Mouse (Mus musculus) megakaryocyte progenitor cell, adult 5-6 weeks (primary cell): Measurements from ENCODE around the gene Chpf2. TPM values are rescaled to one million over a fixed set of nuclear protein-coding genes. Genes with fewer than 3 reads are reported as not detected.

Experiments
- ATAC-seq: replicated peaks from 2 replicates; pipeline ENCODE4 v1.8.0; 2016; ENCODE audit warnings: mild to moderate bottlenecking, moderate TSS enrichment, inconsistent platforms; ENCODE audit not compliant: poor library complexity
- total RNA-seq, 2 experiments: library from RNA; stranded (forward) in 1 of 2; stranded (reverse) in 1 of 2; fragments of 157-497, 149-512 nt in 1 of 2; fragments of 200-1000 nt in 1 of 2; gene quantifications; 2 replicates each; pipeline versions ENCODE4 v1.2.3 to v1.2.4; 2015 to 2017

Chpf2 gene
- total RNA-seq, 2 experiments from 2014 or later: 4.7 to 12.4 TPM

- ATAC-seq: peak; percentile 29; the same call in 1 of the 2 replicates
These were observed 16.3 kb downstream of the Chpf2 start for GRCm38 (mm10) chr5:24602751-24603343.

GRCm38 (mm10) chr5:24603431-24604010, 17.0 kb downstream of the Chpf2 start:
- ATAC-seq: no peak

GRCm38 (mm10) chr5:24604080-24604655, 17.6 kb downstream of the Chpf2 start:
- no peak for ATAC-seq

GRCm38 (mm10) chr5:24604656-24605100, 18.1 kb downstream of the Chpf2 start:
- ATAC-seq: no peak

GRCm38 (mm10) chr5:24605321-24605979, 18.9 kb downstream of the Chpf2 start:
- no peak for ATAC-seq

- no peak for ATAC-seq
These were observed 19.6 kb downstream of the Chpf2 start for GRCm38 (mm10) chr5:24605980-24606665.

GRCm38 (mm10) chr5:24609388-24609787, 22.8 kb downstream of the Chpf2 start:
- no peak for ATAC-seq

GRCm38 (mm10) chr5:24611366-24612301, 25.1 kb downstream of the Chpf2 start:
- ATAC-seq: no peak

GRCm38 (mm10) chr5:24612302-24612649, 25.7 kb downstream of the Chpf2 start:
- peak; percentile 20; the same call in 1 of the 2 replicates for ATAC-seq

- no peak for ATAC-seq
These were observed 28.6 kb downstream of the Chpf2 start for GRCm38 (mm10) chr5:24615097-24615496.

- no peak for ATAC-seq
These were observed 32.4 kb downstream of the Chpf2 start for GRCm38 (mm10) chr5:24618921-24619320.

- no peak for ATAC-seq
These were observed 33.6 kb downstream of the Chpf2 start for GRCm38 (mm10) chr5:24620116-24620515.

GRCm38 (mm10) chr5:24620626-24621025, 34.1 kb downstream of the Chpf2 start:
- ATAC-seq: no peak

- ATAC-seq: no peak
These were observed 36.0 kb downstream of the Chpf2 start for GRCm38 (mm10) chr5:24622386-24623040.

GRCm38 (mm10) chr5:24623041-24623985, 36.8 kb downstream of the Chpf2 start:
- ATAC-seq: no peak

GRCm38 (mm10) chr5:24623986-24624821, 37.7 kb downstream of the Chpf2 start, which contains the start of gene Smarcd3:
Gene Smarcd3, minus strand, starts transcription at chr5:24624411.
- ATAC-seq: no peak

- no peak for ATAC-seq
These were observed 38.2 kb downstream of the Chpf2 start for GRCm38 (mm10) chr5:24624822-24625120.

- ATAC-seq: no peak
These were observed 43.2 kb downstream of the Chpf2 start for GRCm38 (mm10) chr5:24629712-24630111.
